In genomic region chr16:4500598-4501385, GRCm38 (mm10) we compare ENCODE assay signal across 10 mouse cellular contexts. TPM values are rescaled to one million over a fixed set of nuclear protein-coding genes. Genes with fewer than 3 reads are reported as not detected.
A peak's percentile ranks its signal among the peaks of the same experiment; 100 is the strongest.
DNase-seq lines count a peak whose midpoint lies in the region; ATAC-seq and TF ChIP-seq lines count a peak whose summit lies in the region.
"Had no signal": no experiment of that assay in that cellular context is flagged by ENCODE, and none has a peak within 500 bp of the region (broad histone marks: within the 10 kb centered on the region; RNA-seq: fewer than 3 reads in every experiment).

No protein-coding gene starts in this region.

- H3K27ac ChIP-seq in thymus, adult 2 months (ENCODE audit: control insufficient read depth, insufficient read depth, low read length): no peak overlapping the region
- no peak overlapping the region for H3K27ac ChIP-seq in forebrain, postnatal 0 days (ENCODE audit: low read depth, low read length)
- H3K27ac ChIP-seq: layer of hippocampus, adult 2 months; liver, embryonic 15.5 days had no signal

- intact Hi-C loops in gastrocnemius, postnatal 36 days (cut with DNase I): no loop called here

- peak; percentile 57 for DNase-seq in testis, postnatal 10 days (ENCODE audit: low spot score)
- DNase-seq in testis, postnatal 14 days (ENCODE audit: low spot score): no peak
- DNase-seq in gastrocnemius, postnatal 36 days: peak; percentile 48 to 62
- DNase-seq in c-Kit-positive CD71-positive TER-119-positive erythroid progenitor cells, embryonic 14.5 days (ENCODE audit: low spot score): no peak
- DNase-seq in thymus, adult 2 months: no peak
- DNase-seq in forebrain, postnatal 0 days: no peak

- no peaks in the 10 kb centered on the region for H3K9me3 ChIP-seq in forebrain, postnatal 0 days (ENCODE audit: low read length)
- H3K9me3 ChIP-seq: liver, embryonic 15.5 days had no signal

- TF ChIP-seq POLR2A in thymus, adult 2 months (IDR thresholded peaks at IDR 0.05; ENCODE audit: control insufficient read depth, extremely low read depth, insufficient read depth, low read length, poor library complexity): no peak

- H3K36me3 ChIP-seq in thymus, adult 2 months (ENCODE audit: control insufficient read depth, insufficient read depth, low read length): no peaks in the 10 kb centered on the region
- no peaks in the 10 kb centered on the region for H3K36me3 ChIP-seq in forebrain, postnatal 0 days (ENCODE audit: insufficient read depth)
- H3K36me3 ChIP-seq: liver, embryonic 15.5 days had no signal

- peaks cover 5% of the 10 kb centered on the region; the same call in 1 of the 2 replicates for H3K4me1 ChIP-seq in thymus, adult 2 months (replicated peaks; ENCODE audit: control insufficient read depth, insufficient read depth, low read length)
- no peaks in the 10 kb centered on the region for H3K4me1 ChIP-seq in forebrain, postnatal 0 days (ENCODE audit: insufficient read depth)
- H3K4me1 ChIP-seq: liver, embryonic 15.5 days had no signal

- H3K4me3 ChIP-seq in thymus, adult 2 months (ENCODE audit: control insufficient read depth, insufficient read depth, low read length): no peak overlapping the region
- H3K4me3 ChIP-seq in forebrain, postnatal 0 days (ENCODE audit: low read depth, low read length): no peak overlapping the region
- H3K4me3 ChIP-seq: layer of hippocampus, adult 2 months; liver, embryonic 15.5 days had no signal

- no peak for TF ChIP-seq CTCF in thymus, adult 2 months (IDR thresholded peaks at IDR 0.05; ENCODE audit: borderline replicate concordance, control insufficient read depth, extremely low read depth, insufficient read depth, low read length, poor library complexity)
- TF ChIP-seq CTCF in forebrain, postnatal 0 days (IDR thresholded peaks at IDR 0.05; ENCODE audit: low read depth): no peak

- WGBS in thymus, adult 2 months: 76% methylated on average over 8 of the region's 8 CpGs
- 81% methylated on average over 8 of the region's 8 CpGs for WGBS in forebrain, postnatal 0 days

- H3K4me2 ChIP-seq in forebrain, postnatal 0 days (ENCODE audit: low read depth): no peak overlapping the region
- H3K4me2 ChIP-seq: liver, embryonic 15.5 days had no signal

- peak; percentile 82 to 84 for ATAC-seq in hematopoietic stem cell, adult 5-6 weeks (replicated peaks in 1 of 2; ENCODE audit: insufficient read depth in 1 of 2, low FRiP score in 2 of 2, low TSS enrichment in 1 of 2, low read depth in 1 of 2, poor library complexity in 2 of 2, severe bottlenecking in 2 of 2)
- no peak for ATAC-seq in forebrain, postnatal 0 days
- ATAC-seq: Patski had no signal

- no peak overlapping the region for H3K9ac ChIP-seq in forebrain, postnatal 0 days
- H3K9ac ChIP-seq: liver, embryonic 15.5 days had no signal

- no peaks in the 10 kb centered on the region for H3K27me3 ChIP-seq in thymus, adult 2 months (ENCODE audit: control insufficient read depth, insufficient read depth, low read length)
- H3K27me3 ChIP-seq in forebrain, postnatal 0 days (ENCODE audit: insufficient read depth, low read length): no peaks in the 10 kb centered on the region
- H3K27me3 ChIP-seq: liver, embryonic 15.5 days; Patski had no signal

RNA-seq across cellular contexts. Expression of gene Srl, which starts 40.8 kb away (rescaled TPM):
- total RNA-seq in gastrocnemius, postnatal 36 days (2021): 1,000 to 10,000 TPM; 1,182 to 1,390 TPM
- total RNA-seq in hematopoietic stem cell, adult 5-6 weeks (2017): 21.6 and 34.5 TPM in 2 replicates
- polyA plus RNA-seq in thymus, adult 2 months (2012; rRNA removed): 5.3 and 12.1 TPM in 2 replicates
- 55.0 and 55.9 TPM in 2 replicates for total RNA-seq in forebrain, postnatal 0 days (2014; rRNA removed)
- 18.8 and 23.4 TPM in 2 replicates for polyA plus RNA-seq in forebrain, postnatal 0 days (2015; fragmentation: Nextera tagmentation; extraction: Ambion mirVana)

RNA-seq across cellular contexts. Expression of gene Tfap4, which starts 58.9 kb away (rescaled TPM):
- total RNA-seq in gastrocnemius, postnatal 36 days (2021): 1 to 10 TPM; 2.6 to 4.1 TPM
- total RNA-seq in hematopoietic stem cell, adult 5-6 weeks (2017): 49.7 and 59.2 TPM in 2 replicates
- 12.0 and 13.5 TPM in 2 replicates for polyA plus RNA-seq in thymus, adult 2 months (2012; rRNA removed)
- 9.1 and 10.2 TPM in 2 replicates for total RNA-seq in forebrain, postnatal 0 days (2014; rRNA removed)
- polyA plus RNA-seq in forebrain, postnatal 0 days (2015; fragmentation: Nextera tagmentation; extraction: Ambion mirVana): 6.4 and 8.0 TPM in 2 replicates

Comparison
In these comparisons a context has a peak if more than half of its experiments do, and no peak if none do; other contexts are left out.
1. DNase-seq: peak in testis, postnatal 10 days (single experiment) and gastrocnemius, postnatal 36 days (2 of 2); none in testis, postnatal 14 days (single experiment), c-Kit-positive CD71-positive TER-119-positive erythroid progenitor cells, embryonic 14.5 days (single experiment), thymus, adult 2 months (single experiment) and forebrain, postnatal 0 days (single experiment).
2. RNA of gene Srl, which starts 40.8 kb away (total RNA-seq): 1,182 to 1,390 TPM in gastrocnemius, postnatal 36 days; 55.0 to 55.9 TPM in forebrain, postnatal 0 days and 21.6 to 34.5 TPM in hematopoietic stem cell, adult 5-6 weeks; every median in the first group is over 10 times any median in the second.